Mouse (Mus musculus): ENCODE measurements around the gene Clip2. TPM values are rescaled to one million over a fixed set of nuclear protein-coding genes. Genes with fewer than 3 reads are reported as not detected.
A peak's percentile ranks its signal among the peaks of the same experiment; 100 is the strongest.

Gene Clip2
- polyA plus RNA-seq, 1 experiment from 2014 or later, result 6.6 TPM

DNA sequence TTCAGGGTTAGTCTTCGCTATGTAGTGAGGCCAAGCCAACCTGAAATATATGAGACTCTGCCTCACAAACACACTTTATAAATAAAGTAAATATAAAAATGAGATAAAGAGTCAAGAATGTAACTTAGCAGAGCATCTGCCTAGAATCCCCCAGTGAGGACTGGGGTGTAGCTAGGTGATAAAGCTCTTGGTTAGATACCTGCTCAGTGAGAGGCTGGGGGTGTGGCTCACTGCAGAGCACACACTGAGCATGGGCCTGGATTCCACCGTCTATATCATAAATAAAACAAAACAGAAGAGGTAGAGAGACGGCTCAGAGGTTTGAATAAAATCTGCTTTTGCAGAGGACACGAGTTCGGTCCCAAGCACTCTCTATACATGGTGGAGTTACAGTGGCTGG is 88.0 kb downstream of the Clip2 start:
- Histone ChIP-seq H3K4me1 (ENCODE audit: insufficient read depth) (peaks cover 3% of the 10 kb centered on the region; the same call in 1 of the 2 replicates), H3K9ac (no peak overlapping the region), H3K4me2 (no peak overlapping the region), H3K27me3 (ENCODE audit: insufficient read depth, low read length) (no peaks in the 10 kb centered on the region), H3K36me3 (ENCODE audit: insufficient read depth) (no peaks in the 10 kb centered on the region), H3K27ac (ENCODE audit: low read depth) (no peak overlapping the region), H3K9me3 (ENCODE audit: low read depth, low read length) (no peaks in the 10 kb centered on the region), H3K4me3 (ENCODE audit: low read depth, low read length) (no peak overlapping the region)
- TF ChIP-seq CTCF (IDR thresholded peaks at IDR 0.05; ENCODE audit: low read depth), result no peak
- 72% methylated on average over 5 of the region's 5 CpGs for WGBS
- DNase-seq (no peak), ATAC-seq (ENCODE audit: insufficient read depth) (no peak)

DNA sequence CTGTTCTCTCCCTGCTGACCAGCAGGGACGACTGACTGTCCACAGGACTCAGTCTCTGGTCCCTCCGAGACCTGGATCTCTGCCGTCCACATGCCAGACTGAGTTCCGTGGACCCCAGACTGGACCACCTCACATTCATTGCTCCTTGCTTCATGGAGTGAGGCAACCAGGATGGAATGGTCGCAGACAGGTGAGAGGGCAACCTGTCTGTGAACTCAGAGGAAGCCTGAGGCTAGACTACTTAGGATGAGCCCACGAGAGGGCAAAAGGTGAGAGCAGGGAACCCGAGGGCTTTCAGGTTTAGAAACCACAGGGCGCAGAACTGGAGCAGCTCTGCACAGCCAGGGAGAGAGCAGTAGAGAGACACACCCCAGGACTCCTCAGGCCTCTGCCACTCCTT is 89.5 kb downstream of the Clip2 start:
- 77% methylated on average over 8 of the region's 8 CpGs for WGBS
- Histone ChIP-seq H3K36me3 (ENCODE audit: insufficient read depth) (no peaks in the 10 kb centered on the region), H3K9me3 (ENCODE audit: low read depth, low read length) (no peaks in the 10 kb centered on the region), H3K4me2 (no peak overlapping the region), H3K4me3 (ENCODE audit: low read depth, low read length) (no peak overlapping the region), H3K9ac (no peak overlapping the region), H3K27ac (ENCODE audit: low read depth) (no peak overlapping the region), H3K27me3 (ENCODE audit: insufficient read depth, low read length) (no peaks in the 10 kb centered on the region), H3K4me1 (ENCODE audit: insufficient read depth) (peaks cover 3% of the 10 kb centered on the region; the same call in 1 of the 2 replicates)
- DNase-seq (no peak), ATAC-seq (ENCODE audit: insufficient read depth) (no peak)
- TF ChIP-seq CTCF (IDR thresholded peaks at IDR 0.05; ENCODE audit: low read depth), result no peak

GRCm38 (mm10) chr5:134462316-134462715 is 89.9 kb downstream of the Clip2 start:
- 65% methylated on average over 2 of the region's 2 CpGs for WGBS

GRCm38 (mm10) chr5:134460546-134460945 is 91.7 kb downstream of the Clip2 start:
- no peaks in the 10 kb centered on the region; the same call in 1 of the 2 replicates for H3K4me1 ChIP-seq (ENCODE audit: insufficient read depth)
- no peak for DNase-seq
- ATAC-seq (ENCODE audit: insufficient read depth), result no peak
- H3K27me3 ChIP-seq (ENCODE audit: insufficient read depth, low read length), result no peaks in the 10 kb centered on the region
- no peak overlapping the region for H3K27ac ChIP-seq (ENCODE audit: low read depth)
- no peak overlapping the region for H3K4me3 ChIP-seq (ENCODE audit: low read depth, low read length)
- H3K36me3 ChIP-seq (ENCODE audit: insufficient read depth), result no peaks in the 10 kb centered on the region
- no peak overlapping the region for H3K4me2 ChIP-seq
- no peaks in the 10 kb centered on the region for H3K9me3 ChIP-seq (ENCODE audit: low read depth, low read length)
- H3K9ac ChIP-seq, result no peak overlapping the region
- TF ChIP-seq CTCF (IDR thresholded peaks at IDR 0.05; ENCODE audit: low read depth), result no peak
- 91% methylated on average over 4 of the region's 4 CpGs for WGBS

More at GRCm38 (mm10) chr5:134462316-134462715, 89.9 kb downstream of the Clip2 start:
- H3K27ac ChIP-seq (ENCODE audit: low read depth), result no peak overlapping the region; the same call in 1 of the 2 replicates
- H3K4me3 ChIP-seq (ENCODE audit: low read depth, low read length), result no peak overlapping the region
- no peak for ATAC-seq (ENCODE audit: insufficient read depth)
- no peaks in the 10 kb centered on the region for H3K9me3 ChIP-seq (ENCODE audit: low read depth, low read length)
- H3K27me3 ChIP-seq (ENCODE audit: insufficient read depth, low read length), result no peaks in the 10 kb centered on the region
- no peak overlapping the region for H3K4me2 ChIP-seq
- no peak overlapping the region for H3K9ac ChIP-seq
- no peaks in the 10 kb centered on the region for H3K36me3 ChIP-seq (ENCODE audit: insufficient read depth)
- no peak for DNase-seq
- TF ChIP-seq CTCF (IDR thresholded peaks at IDR 0.05; ENCODE audit: low read depth), result no peak
- peaks cover 3% of the 10 kb centered on the region; the same call in 1 of the 2 replicates for H3K4me1 ChIP-seq (ENCODE audit: insufficient read depth)

DNA sequence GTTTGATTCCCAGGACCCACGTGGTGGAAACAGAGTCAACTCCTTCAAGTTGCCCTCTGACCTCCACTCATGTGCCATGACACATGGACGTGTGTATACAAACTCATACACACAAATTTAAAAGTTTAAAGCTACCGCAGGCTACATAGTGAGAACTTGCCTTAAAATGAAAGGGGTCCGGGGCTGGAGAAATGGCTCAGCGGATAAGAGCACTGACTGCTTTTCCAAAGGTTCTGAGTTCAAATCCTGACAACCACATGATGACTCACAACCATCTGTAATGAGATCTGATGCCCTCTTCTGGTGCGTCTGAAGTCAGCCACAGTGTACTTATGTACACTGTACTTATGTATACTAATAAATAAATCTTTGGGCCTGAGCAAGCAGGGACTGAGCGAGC is 93.1 kb downstream of the Clip2 start:
- Histone ChIP-seq H3K4me1 (ENCODE audit: insufficient read depth) (no peaks in the 10 kb centered on the region; the same call in 1 of the 2 replicates), H3K27me3 (ENCODE audit: insufficient read depth, low read length) (no peaks in the 10 kb centered on the region), H3K4me3 (ENCODE audit: low read depth, low read length) (no peak overlapping the region), H3K9me3 (ENCODE audit: low read depth, low read length) (no peaks in the 10 kb centered on the region), H3K36me3 (ENCODE audit: insufficient read depth) (no peaks in the 10 kb centered on the region), H3K27ac (ENCODE audit: low read depth) (no peak overlapping the region), H3K4me2 (no peak overlapping the region), H3K9ac (no peak overlapping the region)
- DNase-seq (no peak), ATAC-seq (ENCODE audit: insufficient read depth) (no peak)
- 84% methylated on average over 7 of the region's 7 CpGs for WGBS
- no peak for TF ChIP-seq CTCF (IDR thresholded peaks at IDR 0.05; ENCODE audit: low read depth)

DNA sequence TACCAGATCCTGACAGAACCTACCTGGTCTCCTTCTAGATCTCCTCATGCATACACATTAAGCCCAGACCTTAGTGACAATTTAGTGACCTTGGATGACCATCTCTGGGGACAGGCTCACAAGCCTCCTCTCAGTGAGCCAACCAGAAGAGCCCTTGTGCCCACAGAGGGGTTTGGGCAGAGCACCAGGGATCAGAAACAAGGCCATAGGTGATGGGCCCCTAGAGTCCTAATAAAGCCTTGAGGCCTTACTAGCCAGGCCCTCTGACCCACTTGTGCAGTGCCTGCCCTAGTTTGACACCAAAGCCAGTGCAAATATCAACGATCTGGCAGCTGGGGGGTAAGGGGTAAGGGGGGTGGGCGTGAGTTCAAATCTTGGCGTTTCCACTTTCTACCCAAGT is 93.8 kb downstream of the Clip2 start:
- TF ChIP-seq CTCF (IDR thresholded peaks at IDR 0.05; ENCODE audit: low read depth), result no peak
- WGBS, result 70% methylated on average over 3 of the region's 3 CpGs
- ATAC-seq (ENCODE audit: insufficient read depth), result no peak

DNA sequence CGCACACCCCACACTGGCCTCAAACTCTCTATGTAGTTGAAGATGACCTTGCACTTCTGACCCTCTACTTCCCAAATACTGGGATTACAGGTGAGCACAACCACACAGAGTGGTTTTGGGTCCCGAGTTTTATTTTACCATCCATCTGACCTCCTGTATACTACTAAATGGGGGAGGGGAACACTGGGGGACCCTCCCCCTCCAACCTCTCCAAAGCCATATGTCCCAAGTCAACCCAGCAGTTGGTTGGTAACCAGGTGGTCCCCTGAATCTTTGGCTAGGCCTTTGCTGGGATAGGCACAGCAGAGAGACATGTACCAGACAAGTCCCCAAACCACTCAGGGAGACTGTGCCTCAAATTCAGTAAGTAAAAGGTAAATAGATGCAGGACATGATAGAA is 94.9 kb downstream of the Clip2 start:
- peak overlapping the region; percentile 86; the same call in 1 of the 2 replicates for H3K4me2 ChIP-seq
- H3K36me3 ChIP-seq (ENCODE audit: insufficient read depth), result peaks cover 4% of the 10 kb centered on the region; the same call in 1 of the 2 replicates
- H3K27ac ChIP-seq (ENCODE audit: low read depth), result no peak overlapping the region; the same call in 1 of the 2 replicates
- WGBS, result 91% methylated on average over 2 of the region's 2 CpGs
- ATAC-seq (ENCODE audit: insufficient read depth) (no peak), DNase-seq (no peak)
- no peaks in the 10 kb centered on the region for H3K9me3 ChIP-seq (ENCODE audit: low read depth, low read length)
- H3K4me1 ChIP-seq (ENCODE audit: insufficient read depth), result no peaks in the 10 kb centered on the region; the same call in 1 of the 2 replicates
- H3K9ac ChIP-seq, result no peak overlapping the region
- no peaks in the 10 kb centered on the region for H3K27me3 ChIP-seq (ENCODE audit: insufficient read depth, low read length)
- no peak overlapping the region for H3K4me3 ChIP-seq (ENCODE audit: low read depth, low read length)
- no peak for TF ChIP-seq CTCF (IDR thresholded peaks at IDR 0.05; ENCODE audit: low read depth)

More for the DNA sequence above, 93.8 kb downstream of the Clip2 start:
- Histone ChIP-seq H3K4me1 (ENCODE audit: insufficient read depth) (no peaks in the 10 kb centered on the region; the same call in 1 of the 2 replicates), H3K9ac (no peak overlapping the region), H3K27me3 (ENCODE audit: insufficient read depth, low read length) (no peaks in the 10 kb centered on the region), H3K4me2 (no peak overlapping the region), H3K36me3 (ENCODE audit: insufficient read depth) (no peaks in the 10 kb centered on the region), H3K4me3 (ENCODE audit: low read depth, low read length) (no peak overlapping the region), H3K27ac (ENCODE audit: low read depth) (no peak overlapping the region), H3K9me3 (ENCODE audit: low read depth, low read length) (no peaks in the 10 kb centered on the region)
- DNase-seq, result no peak

All from lung, embryonic 14.5 days (tissue).